Mouse (Mus musculus) heart, adult 2 months (tissue): ENCODE data around the gene Elovl5.

ENCODE experiments used
- CTCF ChIP-seq: fragments of 200-600 bp; IDR thresholded peaks from 2 replicates; pipeline ENCODE4 v1.8.1; 2022; ENCODE audit warnings: antibody characterized with exemption, mild to moderate bottlenecking, moderate library complexity
- POLR2A ChIP-seq: fragments of 200-500 bp; IDR thresholded peaks from 2 replicates; pipeline ENCODE4 v1.6.1; 2011; ENCODE audit warnings: mild to moderate bottlenecking, low read depth, low read length, control low read depth; ENCODE audit not compliant: insufficient read depth

DNA sequence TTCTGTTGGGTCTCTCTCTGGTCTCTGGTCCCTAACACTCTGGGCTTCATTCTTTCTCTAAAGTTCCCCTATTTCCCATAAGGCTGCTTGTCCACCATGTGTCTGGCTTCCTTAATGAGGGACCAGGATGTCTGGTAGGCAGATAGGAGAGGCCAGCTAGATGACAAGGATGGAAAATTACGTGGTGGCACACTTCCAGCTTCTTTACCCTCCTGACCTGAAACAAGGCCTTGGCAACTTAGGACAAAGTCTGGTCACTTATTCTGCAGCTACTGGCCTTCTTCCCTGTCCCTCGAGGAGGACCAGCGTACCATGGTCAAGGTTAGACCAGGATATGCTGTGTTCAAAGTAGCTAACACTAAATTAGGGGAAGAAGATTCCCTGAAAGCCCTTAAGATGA lies 109.9 kb downstream of the Elovl5 start:
- TF ChIP-seq POLR2A: no peak
- TF ChIP-seq CTCF: no peak
